Mouse (Mus musculus): ENCODE measurements around the gene Foxn3.

Foxn3 gene

DNA sequence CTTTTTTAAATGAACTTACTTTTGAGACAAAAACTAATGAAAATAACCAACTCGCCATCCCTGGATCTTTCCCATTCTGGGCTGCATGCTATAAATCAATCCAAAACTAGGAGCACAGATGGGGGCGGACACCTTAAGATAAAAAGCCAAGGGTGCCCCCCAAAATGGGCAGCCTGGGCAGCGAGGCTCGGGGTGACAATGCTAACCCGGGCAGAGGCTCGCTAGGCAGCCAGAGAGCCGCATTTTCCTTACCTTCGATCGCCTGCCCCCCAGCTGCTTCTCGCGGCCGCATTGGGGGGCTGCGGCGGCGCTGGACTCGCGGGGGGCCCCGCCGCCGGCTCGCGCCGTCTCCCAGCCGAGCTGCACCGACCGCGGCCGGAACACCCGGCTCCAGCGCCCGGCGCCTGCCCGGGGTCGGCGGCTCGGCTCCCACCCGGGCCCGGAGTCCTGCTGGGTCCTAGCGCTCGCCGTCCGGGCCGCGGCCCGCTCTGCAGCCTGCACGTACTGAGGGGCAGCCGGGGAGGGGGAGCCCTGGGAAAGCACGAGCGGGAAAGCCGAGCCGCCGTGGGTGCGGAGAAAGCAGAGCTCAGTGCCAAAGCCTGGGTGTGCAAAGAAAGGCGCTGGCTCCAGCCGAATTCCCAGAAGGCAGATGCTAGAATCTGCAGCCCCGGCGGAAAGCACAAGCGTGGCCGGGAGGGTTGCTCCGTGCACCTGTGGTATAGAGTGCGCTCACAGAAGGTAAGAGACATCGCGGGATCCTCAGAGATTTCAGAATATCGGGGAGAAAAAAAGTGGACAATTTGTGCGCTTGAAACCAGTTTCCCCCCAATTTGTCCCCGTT lies at the start of gene Foxn3:
Gene Foxn3 (minus strand): TSS at position 364 of the 841 bp plus-strand sequence.
- peak; percentile 67 to 80 for DNase-seq

DNA sequence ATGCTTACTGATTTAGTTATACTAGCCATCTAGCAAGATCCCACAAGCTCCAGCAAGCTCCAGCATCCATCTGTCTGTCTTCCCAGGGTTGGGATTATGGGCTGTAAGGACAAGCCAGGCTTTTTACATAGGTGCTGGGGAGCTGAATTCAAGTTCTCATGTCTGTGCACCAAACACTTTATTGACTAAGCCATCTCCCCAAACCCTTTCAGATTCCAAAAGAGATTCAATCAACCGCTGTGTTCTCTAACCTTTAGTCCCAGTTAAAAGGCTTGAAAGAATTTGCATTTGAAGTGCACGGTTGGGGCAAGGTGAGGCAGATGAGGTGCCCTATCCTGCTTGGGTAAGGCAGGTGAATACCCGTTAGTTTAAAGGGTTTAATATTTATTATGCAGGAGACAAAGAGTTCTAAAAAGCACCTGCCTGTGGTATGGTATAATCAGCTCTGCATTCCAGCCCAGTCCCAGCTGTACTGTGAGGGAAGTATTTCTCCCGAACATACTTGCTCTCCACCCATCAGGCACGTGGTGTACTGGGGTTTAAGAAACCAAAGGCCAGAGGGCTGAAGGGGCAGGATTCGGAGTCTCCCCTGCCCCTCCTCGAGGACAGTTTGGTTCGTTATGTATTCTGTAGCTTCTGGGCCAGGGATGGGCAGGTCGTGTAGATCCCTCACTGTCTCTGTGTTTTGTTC lies 48.9 kb upstream of the Foxn3 start:
- DNase-seq = no peak

DNA sequence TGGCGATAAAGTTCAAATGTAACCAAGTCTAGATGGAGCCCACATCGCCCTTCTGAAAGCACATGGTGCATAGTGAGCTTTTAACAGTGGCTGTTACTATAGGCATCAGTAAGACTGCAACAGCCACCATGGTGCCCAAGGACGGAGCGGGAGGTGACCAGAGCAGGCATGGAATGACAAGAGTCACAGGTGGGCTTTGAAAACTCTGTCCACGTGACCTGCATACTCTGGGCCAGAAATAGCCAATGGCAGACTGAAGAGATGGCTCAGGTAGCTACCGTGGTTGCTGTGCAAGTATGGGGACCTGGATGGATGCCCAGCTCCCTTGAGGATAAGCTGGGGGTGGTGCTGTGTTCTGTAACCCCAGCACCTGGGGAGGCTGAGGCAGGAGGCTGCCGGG lies 47.5 kb upstream of the Foxn3 start:
- DNase-seq = peak in 1 of 2 experiments; percentile 27

DNA sequence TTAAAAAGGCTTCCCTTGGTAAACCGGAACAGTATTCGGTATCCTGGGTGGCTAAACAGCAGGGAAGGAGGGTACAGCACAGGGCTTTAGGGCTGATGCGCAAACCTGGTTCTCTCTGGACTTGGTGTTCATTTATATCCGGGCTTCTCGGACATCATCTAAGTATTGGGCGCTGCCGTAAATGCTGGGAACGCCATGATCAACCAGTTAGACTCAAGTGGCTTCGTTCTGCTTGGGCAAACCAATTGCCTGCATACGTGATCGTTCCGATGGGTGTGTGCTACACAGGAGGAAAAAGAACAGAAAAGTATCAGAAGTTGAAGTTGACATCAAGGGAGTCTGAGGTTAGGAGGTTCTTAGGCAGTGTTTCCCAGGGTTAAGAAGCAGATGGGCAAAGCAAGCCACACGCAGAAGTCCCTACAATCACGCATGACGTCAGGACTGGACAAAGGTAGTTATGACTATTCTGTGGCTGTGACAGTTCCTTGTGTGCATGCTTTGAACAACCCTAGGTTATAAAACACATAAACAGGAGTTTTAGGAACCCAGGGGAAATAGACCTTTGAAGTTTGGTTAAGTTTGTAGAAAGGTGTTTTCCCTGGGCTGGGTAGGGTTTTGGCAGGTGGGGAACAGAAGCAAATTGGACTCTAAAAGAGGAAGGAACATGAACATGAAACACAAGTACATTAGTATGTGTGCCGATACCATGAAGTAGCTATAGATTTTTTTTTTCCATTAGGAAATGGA lies 46.9 kb upstream of the Foxn3 start:
- peak in 1 of 2 experiments; percentile 24 for DNase-seq

DNA sequence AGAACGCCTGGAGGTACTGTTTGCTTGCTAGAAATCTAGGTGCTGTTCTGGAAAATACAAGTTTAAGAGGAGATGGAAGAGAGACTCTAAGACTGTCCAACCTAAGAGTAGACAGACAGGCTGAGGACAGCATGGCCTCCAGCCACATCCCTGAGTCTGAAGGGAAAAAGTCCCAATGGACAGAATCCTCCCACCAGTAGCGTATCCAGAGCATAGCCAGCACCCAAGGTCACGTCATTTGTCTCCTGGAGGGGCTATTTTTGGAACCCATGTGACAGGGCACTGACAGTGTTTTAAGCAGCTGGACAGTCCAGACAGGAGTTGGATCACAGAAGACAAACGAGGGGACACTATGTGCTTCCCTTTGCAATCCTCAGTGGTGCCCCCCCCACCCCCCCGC lies 46.3 kb upstream of the Foxn3 start:
- DNase-seq = no peak

DNA sequence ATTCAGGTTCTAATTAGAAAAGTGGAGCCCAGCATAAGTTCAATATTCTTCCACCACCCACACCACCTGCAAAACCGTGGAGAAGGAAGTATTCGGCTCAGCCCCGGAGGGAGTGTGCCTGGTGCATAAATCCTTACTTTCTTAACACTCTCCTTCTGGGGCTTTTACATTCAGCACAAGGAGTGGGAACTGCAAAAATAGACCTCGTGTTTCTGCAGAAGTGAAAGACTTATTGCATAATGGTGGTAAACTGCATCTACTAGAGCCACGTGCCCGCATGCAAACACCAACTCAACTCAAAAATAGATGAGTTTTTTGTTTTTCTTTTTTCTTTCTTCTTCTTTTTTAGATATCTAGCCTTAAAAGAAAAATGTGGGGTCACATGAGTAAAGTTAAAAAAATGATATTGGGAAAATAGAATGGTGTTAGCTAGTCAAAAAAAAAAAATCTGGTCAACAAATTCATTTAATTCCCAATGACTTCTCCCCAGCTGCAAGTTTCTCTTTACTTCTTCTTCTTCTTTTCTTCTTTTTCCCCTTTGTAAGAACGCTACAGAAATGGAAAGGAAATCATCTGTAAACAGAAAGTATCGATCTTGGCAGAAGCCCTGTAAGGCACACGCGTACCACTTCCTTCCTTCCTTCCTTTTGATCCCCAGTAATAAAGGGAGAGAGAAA lies 45.0 kb upstream of the Foxn3 start:
- DNase-seq = no peak

DNA sequence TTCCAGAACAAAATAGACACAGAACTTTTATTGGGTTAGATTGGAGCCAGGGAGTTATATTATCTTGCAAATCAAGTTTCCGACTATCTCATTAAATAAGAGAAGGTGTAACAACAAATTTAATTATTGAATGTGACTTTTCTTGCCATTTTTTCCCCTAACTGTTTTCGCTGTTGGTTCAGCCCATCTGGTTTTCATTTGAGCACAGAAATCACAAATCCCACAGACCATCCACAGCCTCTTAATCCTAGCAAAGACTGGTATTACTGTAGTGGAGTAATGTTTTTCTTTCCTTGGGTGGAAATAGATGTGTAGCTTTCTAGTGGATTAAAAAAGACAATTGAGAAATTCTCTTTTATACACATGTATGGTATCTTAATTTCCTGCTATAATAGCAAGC lies 40.0 kb upstream of the Foxn3 start:
- DNase-seq = no peak

DNA sequence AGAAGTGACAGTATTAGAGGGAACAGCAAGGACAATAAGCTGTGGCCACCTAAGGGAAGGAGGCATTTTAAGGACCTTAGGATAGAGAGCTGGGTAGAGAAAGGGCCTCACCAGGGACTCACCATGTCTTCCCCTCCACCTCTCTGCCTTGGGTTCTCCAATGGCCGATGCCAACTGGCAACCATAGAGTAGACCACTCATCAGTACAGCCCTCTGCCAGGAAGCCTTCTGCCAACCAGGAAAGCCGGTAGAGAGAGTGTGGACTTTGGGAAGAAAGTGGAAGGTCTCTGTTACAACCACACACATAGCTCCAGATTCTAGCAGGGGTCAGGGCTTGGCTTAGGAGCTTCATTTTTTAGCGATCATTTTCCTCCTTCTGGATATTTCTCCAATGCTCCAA lies 38.5 kb upstream of the Foxn3 start:
- no peak for DNase-seq

DNA sequence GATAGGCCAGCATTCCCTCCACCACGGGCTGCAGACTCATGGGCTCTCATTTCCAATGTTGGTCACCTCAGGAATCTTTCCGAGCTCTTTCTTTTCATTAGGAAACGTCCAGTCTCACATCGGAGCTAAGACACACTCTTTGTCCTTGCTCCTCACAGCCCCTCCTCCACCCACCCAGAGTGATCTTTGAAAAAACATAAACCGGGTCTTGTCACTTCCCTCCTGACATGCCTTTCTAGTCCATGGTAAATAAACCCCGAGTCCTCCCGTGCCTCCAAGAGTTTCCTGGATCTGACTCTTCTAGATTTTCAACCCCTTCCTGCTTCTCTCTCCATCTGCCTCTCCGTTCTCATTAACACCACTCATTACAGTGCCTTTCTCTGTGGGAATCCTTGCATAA lies 38.0 kb upstream of the Foxn3 start:
- DNase-seq = no peak

DNA sequence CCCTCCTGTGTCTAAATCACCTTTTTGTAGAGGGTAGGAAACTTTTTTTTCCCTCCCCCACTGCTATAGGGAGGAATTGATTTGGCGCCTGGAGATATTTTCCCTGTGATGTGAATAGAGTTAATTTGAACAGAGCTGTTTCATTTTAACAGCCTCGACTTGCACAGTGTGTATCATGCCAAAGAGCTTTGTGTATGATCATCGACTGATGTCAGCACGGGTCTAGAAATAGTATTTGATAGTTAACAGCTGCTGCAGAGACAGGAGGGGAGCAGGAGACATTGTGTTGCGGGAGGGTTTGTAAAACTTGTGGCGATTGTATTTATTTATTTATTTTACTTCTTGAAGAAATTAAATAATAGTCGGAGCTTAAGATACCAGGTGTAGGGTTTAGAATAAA lies 36.2 kb upstream of the Foxn3 start:
- no peak for DNase-seq

DNA sequence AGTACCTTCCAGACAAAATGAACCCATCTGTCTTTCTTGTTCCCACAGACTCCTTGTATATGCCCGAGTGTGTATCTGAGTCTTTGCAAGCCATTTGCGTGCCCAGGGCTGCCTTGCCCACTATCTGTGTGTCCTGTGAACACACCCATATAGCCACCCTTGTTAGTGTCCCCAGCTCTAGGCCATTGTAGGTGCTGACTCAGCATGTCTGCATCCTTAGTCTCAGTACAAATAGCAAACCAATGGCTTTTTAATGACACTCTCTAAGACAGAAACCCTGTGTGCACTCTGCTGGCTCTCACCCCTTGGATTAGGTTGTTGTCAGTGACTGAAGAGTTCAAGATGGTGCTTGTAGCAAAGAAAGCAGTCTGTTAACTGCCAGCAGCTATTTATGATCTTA lies 33.0 kb upstream of the Foxn3 start:
- no peak for DNase-seq

DNA sequence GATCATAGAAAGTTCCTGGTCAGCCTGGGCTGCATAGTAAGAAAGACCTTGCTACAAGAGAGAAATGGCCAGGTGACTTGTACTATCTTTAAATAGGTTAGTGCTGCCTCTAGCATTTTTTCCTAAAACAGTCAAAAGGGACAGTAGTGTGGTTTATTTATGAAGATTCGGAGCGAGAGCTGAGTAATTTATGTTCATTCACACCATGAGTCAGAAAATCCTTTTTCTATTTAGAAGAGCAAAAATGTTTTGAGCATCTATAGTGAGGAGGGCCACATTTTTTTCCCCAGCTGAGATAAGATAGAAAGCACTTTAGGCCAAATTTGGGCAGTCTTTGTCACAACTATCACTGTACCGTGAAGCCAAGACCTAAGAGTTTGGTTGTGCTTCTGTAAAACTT lies 24.0 kb upstream of the Foxn3 start:
- no peak for DNase-seq

DNA sequence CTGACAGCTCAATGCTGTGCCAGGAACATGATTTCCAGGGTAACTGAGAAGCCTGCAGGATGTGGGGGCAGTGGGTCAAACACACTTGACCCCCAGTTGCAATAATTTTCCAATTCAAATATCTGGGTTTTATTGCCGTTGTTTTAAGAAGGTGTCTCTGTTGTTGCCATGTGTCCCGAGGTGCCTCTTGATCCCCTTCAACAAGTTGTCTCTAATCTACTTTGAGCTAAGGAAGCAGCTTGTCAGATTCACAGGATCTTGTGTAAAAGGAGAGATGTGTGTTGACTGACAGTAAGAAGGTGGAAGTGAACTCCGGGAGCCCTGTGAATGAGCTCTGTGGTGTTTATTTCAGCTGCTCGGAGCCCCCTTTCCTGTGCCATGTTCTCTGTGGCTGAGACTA lies 16.6 kb upstream of the Foxn3 start:
- DNase-seq = no peak

DNA sequence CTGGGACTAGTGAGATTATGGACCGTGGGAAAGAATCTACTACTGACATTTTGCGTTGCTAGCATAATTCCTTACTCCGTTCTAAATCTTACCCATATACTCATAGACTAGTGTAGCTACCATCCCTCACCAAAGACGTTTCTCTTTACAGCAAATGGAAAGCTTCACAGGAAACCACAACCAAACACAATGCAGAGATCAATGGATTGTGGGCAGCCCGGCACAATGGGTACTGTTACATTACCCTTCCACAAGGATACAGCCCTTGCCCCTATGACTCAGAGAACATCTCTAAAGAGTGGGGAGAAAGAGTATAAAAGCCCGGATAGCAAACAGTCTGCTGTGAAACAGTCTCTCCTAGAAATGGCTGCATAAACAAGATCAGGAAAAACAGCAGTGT lies 13.3 kb upstream of the Foxn3 start:
- DNase-seq = no peak

DNA sequence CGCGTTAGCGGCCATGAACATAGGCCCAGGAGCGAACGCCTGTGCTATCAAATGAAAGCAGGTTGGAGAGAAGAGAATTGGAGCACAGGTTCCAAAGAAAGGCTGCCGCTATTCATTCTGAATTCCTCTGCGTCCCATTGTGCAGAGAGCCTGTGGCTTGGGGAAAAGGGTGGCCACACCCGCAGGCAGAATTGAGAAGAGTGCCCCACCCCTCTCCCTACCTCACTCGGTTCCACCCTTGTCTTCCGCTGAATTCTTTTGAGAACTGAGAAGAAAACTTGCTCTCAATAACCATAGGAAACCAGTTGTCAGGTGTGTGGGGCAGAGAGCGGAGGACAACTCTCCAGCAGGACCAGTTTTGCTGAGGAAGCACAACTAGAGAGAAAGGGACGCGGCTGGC lies 10.9 kb upstream of the Foxn3 start:
- no peak for DNase-seq

DNA sequence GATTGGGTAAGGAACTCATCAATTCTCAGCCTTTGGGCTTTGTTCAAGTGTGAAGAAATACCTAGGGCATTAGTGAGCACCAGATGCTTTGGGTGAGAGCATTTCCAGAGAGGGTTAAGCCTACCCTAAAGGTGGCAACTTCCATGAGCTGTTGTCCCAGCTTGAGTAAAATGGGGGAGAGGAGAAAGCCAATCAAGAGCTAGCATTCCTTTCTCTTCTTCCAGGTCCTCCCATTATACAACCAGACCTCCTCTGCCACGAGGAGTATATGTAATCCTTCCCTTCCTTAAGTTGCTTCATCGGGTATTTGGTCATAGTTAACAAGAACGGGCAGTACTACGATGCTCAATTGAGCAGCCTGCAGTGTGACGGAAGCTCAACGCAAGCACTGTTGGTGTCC lies 9.7 kb upstream of the Foxn3 start:
- no peak for DNase-seq

DNA sequence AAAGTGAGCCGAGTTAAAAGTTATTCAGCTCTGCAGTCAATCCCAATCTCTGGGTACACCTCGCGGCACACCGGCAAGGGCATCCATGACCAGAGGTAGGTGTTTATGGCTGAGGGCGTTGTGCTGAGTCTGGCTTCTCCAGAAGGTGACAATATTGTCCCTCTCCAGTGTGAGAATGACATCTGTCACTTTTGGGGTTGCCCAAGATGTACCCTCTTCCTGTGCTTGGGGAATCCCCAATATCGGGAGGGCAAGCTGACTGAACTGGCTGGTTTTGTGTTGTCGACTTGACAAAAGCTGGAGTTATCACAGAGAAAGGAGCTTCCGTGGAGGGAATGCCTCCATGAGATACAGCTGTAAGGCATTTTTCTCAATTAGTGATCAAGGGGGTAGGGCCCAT lies 8.6 kb upstream of the Foxn3 start:
- no peak for DNase-seq

DNA sequence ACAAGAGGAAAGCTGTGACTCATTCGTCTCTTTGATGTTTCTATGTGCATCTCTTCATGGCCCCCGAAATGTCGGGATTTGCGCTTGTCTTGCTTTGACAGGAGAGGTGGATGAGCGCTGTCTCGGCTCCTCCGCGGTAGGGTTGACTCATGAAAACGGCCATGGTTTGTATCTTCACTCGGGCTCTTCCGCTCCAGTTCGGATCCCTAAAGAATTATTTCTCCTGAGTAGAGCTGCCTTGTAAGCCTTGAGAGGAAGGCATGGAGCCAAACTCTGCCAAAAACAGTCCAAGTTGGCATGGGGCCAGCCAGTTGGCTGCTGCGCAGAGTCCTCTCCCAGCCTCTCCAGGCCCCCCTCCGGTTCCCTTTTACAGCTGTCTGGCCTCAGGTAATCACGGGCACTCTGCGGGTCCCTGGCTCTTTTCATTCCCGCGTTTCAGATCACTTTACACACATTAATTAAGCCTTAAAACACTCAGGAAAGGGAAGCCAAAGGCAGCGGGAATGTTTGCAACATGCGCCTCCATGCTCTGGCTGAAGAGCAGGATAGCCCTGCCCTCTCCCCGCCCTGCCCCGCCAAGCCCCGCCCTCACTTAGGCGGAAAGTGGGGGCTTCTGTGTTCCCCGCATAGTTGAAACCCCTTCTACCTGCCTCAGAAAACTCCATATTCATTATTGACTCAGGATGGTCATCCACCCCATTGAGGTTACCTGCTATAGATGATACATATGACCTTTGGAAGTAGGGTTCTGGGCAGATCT lies 7.0 kb upstream of the Foxn3 start:
- DNase-seq = no peak

DNA sequence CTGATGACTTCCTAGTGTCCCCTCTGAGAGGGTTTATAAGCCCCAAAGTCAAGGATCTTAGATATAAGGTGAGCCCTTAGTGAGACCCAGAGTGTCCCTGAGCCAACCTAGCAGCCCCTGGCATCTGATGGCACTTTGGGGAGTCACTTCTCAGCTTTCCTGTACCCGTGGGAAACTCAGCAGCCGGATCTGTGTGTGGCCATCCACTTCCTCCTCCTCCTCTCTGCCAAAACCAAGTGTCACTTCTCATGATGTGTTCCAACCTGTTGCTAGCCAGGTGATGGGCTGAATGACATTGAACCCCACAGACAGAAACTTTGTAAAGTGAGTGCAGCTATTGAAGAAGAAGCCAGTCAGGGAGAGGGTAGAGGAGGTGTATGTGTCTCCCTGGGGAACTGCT lies 2.2 kb upstream of the Foxn3 start:
- no peak for DNase-seq

DNA sequence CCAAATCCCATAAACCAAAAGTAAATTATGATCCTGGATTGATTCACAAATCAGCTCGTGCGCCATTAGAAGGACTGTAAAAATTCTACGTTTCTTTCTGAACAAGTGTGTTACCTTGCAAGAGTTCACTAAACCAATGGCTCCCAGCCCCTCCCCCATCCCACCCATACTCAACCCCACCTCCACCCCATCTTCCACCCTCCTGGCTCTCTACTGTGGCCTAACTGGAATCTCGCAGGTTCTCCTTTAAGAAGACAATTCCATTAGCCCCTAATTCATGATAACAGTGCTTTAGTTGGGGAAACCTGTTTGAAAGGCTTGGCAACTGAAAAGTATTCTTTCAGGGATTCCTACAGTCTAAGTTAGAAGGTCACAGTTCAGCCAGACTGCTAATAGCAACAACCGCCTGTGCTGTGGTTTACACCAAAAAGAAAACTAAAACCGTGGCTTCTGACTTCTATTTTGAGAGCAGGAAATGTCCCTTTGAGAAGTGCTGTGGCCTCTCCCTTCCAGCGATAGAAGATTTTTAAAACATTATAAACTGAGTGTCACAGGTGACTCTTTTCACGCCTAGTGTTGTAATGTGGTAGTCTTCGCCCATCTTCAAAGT lies 1.0 kb upstream of the Foxn3 start:
- DNase-seq = peak in 1 of 2 experiments; percentile 40

DNA sequence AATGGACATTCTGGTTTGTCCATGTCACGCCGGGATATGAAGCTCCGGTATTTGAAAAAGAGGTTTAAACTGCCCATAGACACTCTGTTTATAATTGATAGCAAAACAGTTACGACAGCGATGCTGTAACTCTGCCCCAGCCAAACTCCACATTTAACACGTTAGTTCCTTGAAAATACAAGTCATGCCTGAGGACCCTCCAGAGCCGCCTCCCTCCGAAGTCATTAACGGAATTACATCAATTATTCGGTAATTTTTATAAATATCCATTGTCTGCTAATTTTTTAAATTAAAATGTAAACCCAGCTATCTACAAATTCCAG lies 554 bp downstream of the Foxn3 start:
- DNase-seq = no peak

Measured in spleen, adult 18-20 months (tissue).